Mouse (Mus musculus): Measurements from ENCODE around the gene Zfp526.

The Zfp526 gene

GRCm38 (mm10) chr7:25209161-25209622 is 12.0 kb upstream of the Zfp526 start:
- no peak for DNase-seq (ENCODE audit: low spot score in 2 of 2)

- no peak for DNase-seq (ENCODE audit: low spot score in 2 of 2)
Measured at GRCm38 (mm10) chr7:25210482-25210881, 10.7 kb upstream of the Zfp526 start.

DNA sequence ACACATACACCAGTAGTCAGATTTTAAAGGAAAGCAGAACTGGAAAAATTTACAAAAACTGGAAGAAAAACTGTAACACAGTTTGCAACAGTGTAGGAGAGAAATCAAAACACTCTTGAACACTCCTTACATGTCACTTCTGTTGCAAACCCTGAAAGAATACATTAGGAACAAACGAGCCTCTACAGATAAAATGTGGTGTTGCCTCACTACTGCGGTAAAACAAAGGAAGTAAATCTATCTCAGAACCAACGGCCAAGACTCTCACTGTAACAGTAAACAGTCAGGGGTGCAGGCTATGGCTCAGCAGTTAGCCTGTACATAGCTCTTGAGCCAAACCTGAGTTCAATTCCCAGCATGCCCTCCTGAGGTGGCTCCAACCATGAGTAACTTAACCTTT is 8.1 kb upstream of the Zfp526 start:
- no peak for DNase-seq (ENCODE audit: low spot score in 2 of 2)

GRCm38 (mm10) chr7:25214172-25214571 is 7.1 kb upstream of the Zfp526 start:
- no peak for DNase-seq (ENCODE audit: low spot score in 2 of 2)

- DNase-seq (ENCODE audit: low spot score in 2 of 2): no peak
Measured at GRCm38 (mm10) chr7:25217653-25218395, 3.4 kb upstream of the Zfp526 start.

GRCm38 (mm10) chr7:25218705-25219415 is 2.4 kb upstream of the Zfp526 start:
- DNase-seq (ENCODE audit: low spot score in 2 of 2): peak in 1 of 2 experiments; percentile 27

- no peak for DNase-seq (ENCODE audit: low spot score in 2 of 2)
Measured at GRCm38 (mm10) chr7:25219416-25219750, 1.8 kb upstream of the Zfp526 start.

DNA sequence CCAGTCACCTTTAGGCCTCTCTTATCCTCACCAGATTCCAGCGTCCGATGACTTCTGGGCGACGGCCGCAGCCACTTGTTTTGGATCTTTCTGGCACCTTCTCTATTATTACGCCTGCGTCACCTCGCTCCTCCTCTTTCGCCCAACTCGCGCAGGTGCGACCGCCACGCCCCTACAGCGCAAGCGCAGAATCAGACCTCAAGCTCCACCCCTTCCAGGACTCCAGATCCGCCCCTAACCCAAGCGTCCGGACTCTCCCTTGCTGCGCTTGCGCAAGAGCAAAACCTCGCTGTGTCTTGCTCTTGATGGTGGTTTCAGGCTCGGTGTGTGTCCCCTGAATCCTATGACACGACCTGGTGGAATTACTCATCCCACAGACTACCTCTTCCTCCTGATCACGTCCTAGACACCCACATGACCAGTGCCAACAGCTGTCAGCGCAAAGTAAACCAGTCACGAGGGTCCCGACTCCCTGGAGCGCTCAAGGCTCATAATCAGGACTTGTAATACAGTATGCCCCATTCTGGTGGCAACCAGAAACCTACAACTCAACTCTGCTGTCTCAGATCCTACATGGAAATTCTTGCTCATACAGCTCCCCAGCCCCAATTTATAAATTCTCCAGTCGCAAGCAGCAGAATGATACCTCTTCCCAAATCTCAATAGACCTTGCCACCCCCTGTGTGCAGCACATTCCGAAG is 1.3 kb upstream of the Zfp526 start:
- peak; percentile 94 to 96 for DNase-seq (ENCODE audit: low spot score in 2 of 2)

DNA sequence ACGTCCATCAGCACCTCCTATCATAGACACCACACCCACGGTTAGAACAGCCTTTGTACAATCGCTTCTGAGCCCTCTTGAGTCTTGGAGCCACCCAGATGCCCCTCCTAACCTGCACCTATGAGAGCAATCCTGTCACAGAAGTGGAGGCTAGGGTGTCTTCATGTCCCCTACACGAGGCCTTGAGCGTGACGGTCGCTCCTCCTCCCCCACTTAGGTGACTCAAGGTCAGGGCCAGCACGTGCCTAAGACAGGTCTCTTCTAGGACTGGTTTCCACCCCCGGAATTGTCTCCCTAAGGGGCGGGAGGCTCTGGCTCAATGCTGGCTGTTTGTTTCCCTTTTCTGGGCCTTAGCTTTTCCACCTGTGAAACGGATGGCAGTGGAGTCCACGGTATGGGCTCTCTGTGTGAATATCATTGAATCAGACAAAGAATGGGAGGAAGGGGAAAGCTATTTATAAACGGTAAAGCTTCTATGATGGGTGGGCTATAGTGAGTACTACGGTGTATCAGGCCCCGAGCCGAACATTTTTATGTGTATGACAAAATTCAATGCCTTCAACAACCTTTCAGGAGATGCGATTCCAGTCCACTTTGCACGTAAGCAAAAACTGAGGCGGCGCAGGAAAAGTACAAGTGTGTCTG is 646 bp upstream of the Zfp526 start, which contains the start of gene Dedd2:
Gene Dedd2 (minus strand): TSS at position 159 of the 645 bp plus-strand sequence.
- peak in 1 of 2 experiments; percentile 12 for DNase-seq (ENCODE audit: low spot score in 2 of 2)

DNA sequence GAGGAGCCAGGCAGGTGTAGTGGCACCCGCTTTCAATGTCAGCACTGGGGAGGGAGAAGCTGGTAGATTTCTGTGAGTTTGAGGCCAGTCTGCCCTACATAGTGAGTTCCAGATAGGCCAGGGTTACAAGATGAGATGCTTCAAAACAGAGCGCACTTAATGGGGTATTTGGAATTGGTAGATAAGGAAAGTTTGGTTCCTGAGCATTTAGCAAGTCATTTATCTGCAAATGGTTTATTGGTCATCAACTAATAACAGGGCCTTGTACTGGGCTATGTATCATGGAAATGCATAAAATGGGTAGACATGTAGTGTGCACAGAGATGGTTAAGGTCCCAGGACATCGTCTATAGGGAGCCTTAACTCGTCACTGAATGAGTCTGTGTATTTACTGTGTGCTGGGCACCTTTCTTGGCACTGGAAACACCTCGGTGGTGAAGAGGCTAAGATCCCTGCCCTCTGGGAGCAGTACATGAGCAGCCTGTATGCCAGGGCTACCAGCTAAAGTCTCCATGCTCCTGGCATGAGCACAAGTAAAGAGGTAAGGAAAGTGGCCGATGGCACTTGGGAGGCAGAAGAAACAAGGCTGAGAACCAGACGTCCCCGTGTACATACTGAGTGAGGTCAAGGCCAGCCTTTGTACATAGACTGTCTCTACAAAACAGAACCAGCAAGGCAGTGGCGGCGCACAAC is 1.2 kb downstream of the Zfp526 start:
- DNase-seq (ENCODE audit: low spot score in 2 of 2): no peak

- no peak for DNase-seq (ENCODE audit: low spot score in 2 of 2)
Measured at GRCm38 (mm10) chr7:25227523-25228300, 6.5 kb downstream of the Zfp526 start.

GRCm38 (mm10) chr7:25230690-25231285 is 9.6 kb downstream of the Zfp526 start:
- DNase-seq (ENCODE audit: low spot score in 2 of 2): no peak

GRCm38 (mm10) chr7:25232101-25232648 is 10.9 kb downstream of the Zfp526 start:
- DNase-seq (ENCODE audit: low spot score in 2 of 2): no peak

GRCm38 (mm10) chr7:25233061-25233460 is 11.8 kb downstream of the Zfp526 start:
- DNase-seq (ENCODE audit: low spot score in 2 of 2): no peak

DNA sequence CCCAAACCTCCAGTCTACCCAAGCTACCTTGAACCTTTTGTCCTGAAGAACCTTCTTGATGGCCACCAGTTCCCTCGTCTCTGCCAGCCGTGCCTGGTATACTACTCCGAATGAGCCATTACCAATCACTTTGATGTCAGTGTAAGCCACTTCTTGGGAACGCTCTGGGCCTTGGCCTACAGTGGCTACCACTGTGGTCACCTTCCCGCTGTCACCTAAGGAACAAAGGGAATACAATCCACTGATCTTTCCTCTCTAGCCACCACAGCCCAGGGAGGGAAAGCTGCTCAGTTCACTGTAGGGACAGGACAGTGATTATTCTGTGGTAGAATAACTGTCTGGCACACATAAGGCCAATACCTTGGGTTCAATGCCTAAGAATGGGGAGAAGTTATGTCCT is 14.3 kb downstream of the Zfp526 start:
- DNase-seq (ENCODE audit: low spot score in 2 of 2): no peak

GRCm38 (mm10) chr7:25237249-25238014 is 16.2 kb downstream of the Zfp526 start, which contains the start of gene Gsk3a:
Gene Gsk3a (minus strand): TSS chr7:25237851.
- DNase-seq (ENCODE audit: low spot score in 2 of 2): peak; percentile 99

DNA sequence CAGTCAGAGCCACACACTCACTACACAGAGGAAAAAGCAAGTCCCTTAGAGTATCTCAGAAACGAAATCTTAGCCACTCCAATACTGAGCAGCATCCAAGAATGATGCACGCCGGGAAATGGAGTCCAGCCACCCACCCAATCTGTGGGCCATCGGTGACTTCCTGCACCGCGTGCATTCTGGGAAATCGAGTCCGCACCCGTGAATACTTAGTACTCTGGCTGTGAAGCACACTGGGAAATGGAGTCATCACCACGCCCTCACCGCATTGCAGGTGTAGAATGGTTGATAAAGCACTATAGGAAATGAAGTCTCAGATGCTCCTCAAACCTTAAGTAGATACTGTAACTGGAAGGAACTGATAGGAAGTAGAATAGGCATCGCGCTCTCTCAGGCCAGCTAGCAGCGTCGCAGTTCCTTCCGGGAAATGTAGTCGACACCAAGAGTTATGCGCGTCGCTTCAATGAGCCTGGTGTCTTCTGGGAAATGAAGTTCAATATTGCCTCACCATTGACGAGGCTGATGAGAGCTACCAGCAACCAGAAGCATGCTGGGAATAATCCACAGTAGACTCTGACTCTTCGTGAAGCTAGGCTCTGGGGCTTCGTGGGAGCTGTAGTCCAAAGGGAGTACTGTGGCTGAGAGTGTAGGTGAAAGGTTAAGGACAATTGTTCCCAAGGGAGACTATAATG is 16.9 kb downstream of the Zfp526 start:
- peak; percentile 94 to 99 for DNase-seq (ENCODE audit: low spot score in 2 of 2)

DNA sequence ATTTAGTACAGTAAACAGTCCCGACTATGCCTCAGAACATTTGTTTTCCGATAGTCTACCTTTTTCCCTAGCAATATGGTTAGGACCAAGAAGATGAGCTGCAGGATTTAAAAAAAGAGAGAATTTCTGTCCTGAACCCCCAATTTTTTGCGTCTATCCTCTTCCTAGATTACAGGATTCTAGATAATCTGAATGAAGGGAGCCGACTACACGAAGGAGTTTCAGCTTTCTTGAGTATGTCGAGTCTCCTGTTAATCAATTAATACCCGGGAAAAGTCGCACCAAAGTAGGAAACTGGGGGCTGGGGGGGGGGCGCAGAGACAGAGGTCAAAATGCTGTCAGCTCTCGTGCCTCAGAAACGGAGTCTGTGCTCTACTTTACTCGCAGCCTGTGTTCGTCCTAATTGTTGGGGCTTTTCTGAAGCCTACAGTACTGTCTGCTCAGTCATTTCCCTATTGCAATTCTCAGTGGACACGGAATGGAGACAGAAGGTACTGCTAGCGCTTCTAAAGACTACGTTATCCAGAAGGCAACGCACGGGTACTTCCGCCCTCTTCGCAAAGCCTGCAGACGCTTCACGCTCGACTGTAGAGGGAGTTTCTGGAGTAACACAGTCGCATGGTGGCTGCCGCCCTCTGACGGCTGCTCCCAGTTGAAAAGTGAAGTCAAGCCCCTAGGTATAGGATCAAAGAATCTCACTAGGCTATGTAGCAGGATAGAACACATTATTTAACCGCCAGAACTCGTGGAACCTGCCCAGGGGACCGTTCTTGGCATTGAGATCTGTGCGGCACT is 17.8 kb downstream of the Zfp526 start:
- peak; percentile 86 for DNase-seq (ENCODE audit: low spot score in 2 of 2)

Measured in right cerebral cortex, adult 2 months (tissue).